Mouse (Mus musculus): ENCODE measurements around the gene Kcnma1. TPM values are rescaled to one million over a fixed set of nuclear protein-coding genes. Genes with fewer than 3 reads are reported as not detected.

The Kcnma1 gene
- polyA plus RNA-seq, 1 experiment from 2014 or later, result 0.42 TPM

GRCm38 (mm10) chr14:23635903-23636302, 378.4 kb downstream of the Kcnma1 start:
- 42% methylated on average over 4 of the region's 4 CpGs for WGBS
- Histone ChIP-seq H3K9me3 (replicated peaks) (no peaks in the 10 kb centered on the region), H3K4me2 (no peak overlapping the region), H3K27ac (ENCODE audit: poor library complexity, severe bottlenecking) (no peak overlapping the region), H3K4me1 (replicated peaks) (no peaks in the 10 kb centered on the region), H3K27me3 (replicated peaks) (no peaks in the 10 kb centered on the region; the same call in 1 of the 2 replicates), H3K4me3 (no peak overlapping the region), H3K9ac (no peak overlapping the region), H3K36me3 (no peaks in the 10 kb centered on the region)
- no peak for ATAC-seq (ENCODE audit: insufficient number of reproducible peaks, low FRiP score)

GRCm38 (mm10) chr14:23633011-23633595, 381.2 kb downstream of the Kcnma1 start:
- Histone ChIP-seq H3K36me3 (no peaks in the 10 kb centered on the region), H3K4me2 (no peak overlapping the region), H3K27ac (ENCODE audit: poor library complexity, severe bottlenecking) (no peak overlapping the region), H3K4me3 (no peak overlapping the region), H3K27me3 (replicated peaks) (no peaks in the 10 kb centered on the region; the same call in none of the 2 replicates), H3K9ac (no peak overlapping the region), H3K4me1 (replicated peaks) (no peaks in the 10 kb centered on the region), H3K9me3 (replicated peaks) (no peaks in the 10 kb centered on the region)
- WGBS, result 80% methylated on average over 5 of the region's 5 CpGs
- ATAC-seq (ENCODE audit: insufficient number of reproducible peaks, low FRiP score), result no peak

GRCm38 (mm10) chr14:23626925-23627324, 387.4 kb downstream of the Kcnma1 start:
- no peaks in the 10 kb centered on the region; the same call in 1 of the 2 replicates for H3K27me3 ChIP-seq (replicated peaks)
- 21% methylated on average over 6 of the region's 6 CpGs for WGBS
- peaks cover 14% of the 10 kb centered on the region for H3K4me1 ChIP-seq (replicated peaks)
- no peaks in the 10 kb centered on the region for H3K9me3 ChIP-seq (replicated peaks)
- no peak for ATAC-seq (ENCODE audit: insufficient number of reproducible peaks, low FRiP score)
- 0 out of 2 replicates have a peak overlapping the region, but pooled peaks have one; percentile 2 for H3K4me2 ChIP-seq
- H3K4me3 ChIP-seq, result no peak overlapping the region
- peak overlapping the region; percentile 29; the same call in 1 of the 2 replicates for H3K27ac ChIP-seq (ENCODE audit: poor library complexity, severe bottlenecking)
- no peaks in the 10 kb centered on the region for H3K36me3 ChIP-seq
- no peak overlapping the region for H3K9ac ChIP-seq

- Histone ChIP-seq H3K27ac (ENCODE audit: poor library complexity, severe bottlenecking) (no peak overlapping the region), H3K36me3 (no peaks in the 10 kb centered on the region), H3K4me2 (no peak overlapping the region), H3K27me3 (replicated peaks) (no peaks in the 10 kb centered on the region; the same call in 1 of the 2 replicates), H3K4me1 (replicated peaks) (peaks cover 14% of the 10 kb centered on the region), H3K9ac (no peak overlapping the region), H3K4me3 (no peak overlapping the region), H3K9me3 (replicated peaks) (no peaks in the 10 kb centered on the region)
- ATAC-seq (ENCODE audit: insufficient number of reproducible peaks, low FRiP score), result no peak
- WGBS, result 45% methylated on average over 2 of the region's 2 CpGs
These were observed 388.2 kb downstream of the Kcnma1 start for GRCm38 (mm10) chr14:23626114-23626513.

- Histone ChIP-seq H3K27ac (ENCODE audit: poor library complexity, severe bottlenecking) (no peak overlapping the region), H3K9me3 (replicated peaks) (no peaks in the 10 kb centered on the region), H3K4me1 (replicated peaks) (peaks cover 14% of the 10 kb centered on the region), H3K27me3 (replicated peaks) (no peaks in the 10 kb centered on the region; the same call in 1 of the 2 replicates), H3K4me2 (no peak overlapping the region), H3K36me3 (no peaks in the 10 kb centered on the region), H3K9ac (no peak overlapping the region), H3K4me3 (no peak overlapping the region)
- WGBS, result 84% methylated on average over 6 of the region's 6 CpGs
- ATAC-seq (ENCODE audit: insufficient number of reproducible peaks, low FRiP score), result no peak
These were observed 388.9 kb downstream of the Kcnma1 start for GRCm38 (mm10) chr14:23625436-23625835.

GRCm38 (mm10) chr14:23624455-23624854, 389.8 kb downstream of the Kcnma1 start:
- Histone ChIP-seq H3K9me3 (replicated peaks) (no peaks in the 10 kb centered on the region), H3K27me3 (replicated peaks) (no peaks in the 10 kb centered on the region; the same call in 1 of the 2 replicates), H3K36me3 (no peaks in the 10 kb centered on the region), H3K9ac (no peak overlapping the region), H3K4me2 (no peak overlapping the region), H3K27ac (ENCODE audit: poor library complexity, severe bottlenecking) (no peak overlapping the region), H3K4me1 (replicated peaks) (peaks cover 14% of the 10 kb centered on the region), H3K4me3 (no peak overlapping the region)
- 55% methylated on average over 1 of the region's 1 CpGs for WGBS
- ATAC-seq (ENCODE audit: insufficient number of reproducible peaks, low FRiP score), result no peak

- 80% methylated on average over 2 of the region's 2 CpGs for WGBS
- ATAC-seq (ENCODE audit: insufficient number of reproducible peaks, low FRiP score), result no peak
- no peak overlapping the region for H3K4me3 ChIP-seq
- H3K4me2 ChIP-seq, result no peak overlapping the region
- H3K36me3 ChIP-seq, result no peaks in the 10 kb centered on the region
- no peak overlapping the region for H3K27ac ChIP-seq (ENCODE audit: poor library complexity, severe bottlenecking)
- 0 out of 2 replicates have a peak, but pooled peaks cover 5% of the 10 kb centered on the region for H3K27me3 ChIP-seq (replicated peaks)
- H3K9ac ChIP-seq, result no peak overlapping the region
- H3K4me1 ChIP-seq (replicated peaks), result peaks cover 4% of the 10 kb centered on the region; the same call in 1 of the 2 replicates
- H3K9me3 ChIP-seq (replicated peaks), result no peaks in the 10 kb centered on the region
These were observed 393.6 kb downstream of the Kcnma1 start for GRCm38 (mm10) chr14:23620685-23621084.

- H3K27ac ChIP-seq (ENCODE audit: poor library complexity, severe bottlenecking), result no peak overlapping the region
- H3K9ac ChIP-seq, result no peak overlapping the region
- H3K27me3 ChIP-seq (replicated peaks), result 0 out of 2 replicates have a peak, but pooled peaks cover 9% of the 10 kb centered on the region
- H3K4me2 ChIP-seq, result no peak overlapping the region
- ATAC-seq (ENCODE audit: insufficient number of reproducible peaks, low FRiP score), result no peak
- peaks cover 4% of the 10 kb centered on the region; the same call in 1 of the 2 replicates for H3K4me1 ChIP-seq (replicated peaks)
- H3K4me3 ChIP-seq, result no peak overlapping the region
- H3K9me3 ChIP-seq (replicated peaks), result no peaks in the 10 kb centered on the region
- no peaks in the 10 kb centered on the region for H3K36me3 ChIP-seq
- WGBS, result 55% methylated on average over 2 of the region's 2 CpGs
These were observed 395.3 kb downstream of the Kcnma1 start for GRCm38 (mm10) chr14:23618973-23619372.

- no peak for ATAC-seq (ENCODE audit: insufficient number of reproducible peaks, low FRiP score)
- peaks cover 4% of the 10 kb centered on the region; the same call in 1 of the 2 replicates for H3K4me1 ChIP-seq (replicated peaks)
- no peak overlapping the region for H3K9ac ChIP-seq
- H3K4me3 ChIP-seq, result no peak overlapping the region
- no peaks in the 10 kb centered on the region for H3K9me3 ChIP-seq (replicated peaks)
- no peak overlapping the region for H3K27ac ChIP-seq (ENCODE audit: poor library complexity, severe bottlenecking)
- H3K4me2 ChIP-seq, result no peak overlapping the region
- 0 out of 2 replicates have a peak, but pooled peaks cover 9% of the 10 kb centered on the region for H3K27me3 ChIP-seq (replicated peaks)
- no peaks in the 10 kb centered on the region for H3K36me3 ChIP-seq
- 54% methylated on average over 1 of the region's 1 CpGs for WGBS
These were observed 396.2 kb downstream of the Kcnma1 start for GRCm38 (mm10) chr14:23618081-23618480.

- H3K27ac ChIP-seq (ENCODE audit: poor library complexity, severe bottlenecking), result no peak overlapping the region
- no peak overlapping the region for H3K4me3 ChIP-seq
- no peak overlapping the region for H3K9ac ChIP-seq
- ATAC-seq (ENCODE audit: insufficient number of reproducible peaks, low FRiP score), result no peak
- H3K4me2 ChIP-seq, result no peak overlapping the region
- no peaks in the 10 kb centered on the region for H3K9me3 ChIP-seq (replicated peaks)
- 0 out of 2 replicates have a peak, but pooled peaks cover 1% of the 10 kb centered on the region for H3K27me3 ChIP-seq (replicated peaks)
- 74% methylated on average over 3 of the region's 3 CpGs for WGBS
- no peaks in the 10 kb centered on the region for H3K36me3 ChIP-seq
- H3K4me1 ChIP-seq (replicated peaks), result peaks cover 7% of the 10 kb centered on the region
These were observed 404.2 kb downstream of the Kcnma1 start for GRCm38 (mm10) chr14:23610054-23610453.

GRCm38 (mm10) chr14:23605740-23606139, 408.6 kb downstream of the Kcnma1 start:
- 23% methylated on average over 7 of the region's 7 CpGs for WGBS
- Histone ChIP-seq H3K27me3 (replicated peaks) (no peaks in the 10 kb centered on the region), H3K36me3 (no peaks in the 10 kb centered on the region), H3K4me3 (no peak overlapping the region), H3K4me1 (replicated peaks) (peaks cover 18% of the 10 kb centered on the region), H3K4me2 (peak overlapping the region; percentile 40; the same call in 1 of the 2 replicates), H3K27ac (ENCODE audit: poor library complexity, severe bottlenecking) (no peak overlapping the region), H3K9ac (no peak overlapping the region), H3K9me3 (replicated peaks) (no peaks in the 10 kb centered on the region)
- 0 out of 2 replicates have a peak, but pooled peaks have one; percentile 36 for ATAC-seq (ENCODE audit: insufficient number of reproducible peaks, low FRiP score)
